Mouse (Mus musculus): Measurements from ENCODE around the gene Agpat1. TPM values are rescaled to one million over a fixed set of nuclear protein-coding genes. Genes with fewer than 3 reads are reported as not detected.

The Agpat1 gene
- polyA plus RNA-seq, 1 experiment, result 330 TPM

GRCm38 (mm10) chr17:34640778-34641601 is 36.9 kb downstream of the Agpat1 start:
- 39% methylated on average over 11 of the region's 11 CpGs for WGBS

GRCm38 (mm10) chr17:34641945-34642344 is 37.9 kb downstream of the Agpat1 start:
- Histone ChIP-seq H3K4me1 (ENCODE audit: control insufficient read depth, insufficient read depth, insufficient read length, low read length) (peaks cover 3% of the 10 kb centered on the region; the same call in 1 of the 2 replicates), H3K27me3 (ENCODE audit: control insufficient read depth, insufficient read depth, low read length) (no peaks in the 10 kb centered on the region), H3K36me3 (ENCODE audit: control insufficient read depth, insufficient read depth, low read length) (no peaks in the 10 kb centered on the region), H3K4me3 (ENCODE audit: low read depth, low read length) (no peak overlapping the region), H3K27ac (ENCODE audit: insufficient read depth, low read depth, low read length) (no peak overlapping the region)
- 75% methylated on average over 3 of the region's 3 CpGs for WGBS
- TF ChIP-seq POLR2A (IDR thresholded peaks at IDR 0.05; ENCODE audit: low read depth, low read length), result no peak
- no peak for TF ChIP-seq CTCF (IDR thresholded peaks at IDR 0.05; ENCODE audit: extremely low read depth, insufficient read length, insufficient replicate concordance, low read depth, low read length)

More at GRCm38 (mm10) chr17:34640778-34641601, 36.9 kb downstream of the Agpat1 start:
- TF ChIP-seq CTCF (IDR thresholded peaks at IDR 0.05; ENCODE audit: extremely low read depth, insufficient read length, insufficient replicate concordance, low read depth, low read length) (no peak), POLR2A (IDR thresholded peaks at IDR 0.05; ENCODE audit: low read depth, low read length) (no peak)
- Histone ChIP-seq H3K4me3 (ENCODE audit: low read depth, low read length) (no peak overlapping the region), H3K27me3 (ENCODE audit: control insufficient read depth, insufficient read depth, low read length) (no peaks in the 10 kb centered on the region), H3K36me3 (ENCODE audit: control insufficient read depth, insufficient read depth, low read length) (no peaks in the 10 kb centered on the region), H3K4me1 (ENCODE audit: control insufficient read depth, insufficient read depth, insufficient read length, low read length) (no peaks in the 10 kb centered on the region; the same call in 1 of the 2 replicates), H3K27ac (ENCODE audit: insufficient read depth, low read depth, low read length) (no peak overlapping the region; the same call in 1 of the 2 replicates)

DNA sequence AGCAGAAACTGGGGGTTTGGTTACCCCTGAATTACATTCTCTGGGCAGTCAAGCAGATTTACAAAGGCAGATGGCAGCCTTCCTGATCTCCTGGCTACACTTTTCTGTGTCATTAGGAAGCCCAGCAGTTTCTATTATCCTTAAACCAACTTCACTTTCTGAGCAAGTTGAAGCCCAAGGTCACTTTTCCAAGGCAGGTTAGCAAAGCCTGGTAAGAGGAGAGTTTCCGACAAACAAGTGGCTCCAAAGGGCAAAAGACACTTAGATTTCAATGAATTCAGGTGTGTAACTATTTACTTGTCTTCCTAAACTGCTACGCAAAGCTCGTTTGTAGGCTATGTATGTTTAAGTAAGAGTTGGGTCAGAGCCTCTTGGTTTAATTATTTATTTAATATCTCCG is 39.3 kb downstream of the Agpat1 start:
- Histone ChIP-seq H3K36me3 (ENCODE audit: control insufficient read depth, insufficient read depth, low read length) (no peaks in the 10 kb centered on the region), H3K4me3 (ENCODE audit: low read depth, low read length) (no peak overlapping the region), H3K27me3 (ENCODE audit: control insufficient read depth, insufficient read depth, low read length) (no peaks in the 10 kb centered on the region), H3K4me1 (ENCODE audit: control insufficient read depth, insufficient read depth, insufficient read length, low read length) (peaks cover 8% of the 10 kb centered on the region; the same call in 1 of the 2 replicates), H3K27ac (ENCODE audit: insufficient read depth, low read depth, low read length) (no peak overlapping the region)
- TF ChIP-seq CTCF (IDR thresholded peaks at IDR 0.05; ENCODE audit: extremely low read depth, insufficient read length, insufficient replicate concordance, low read depth, low read length) (no peak), POLR2A (IDR thresholded peaks at IDR 0.05; ENCODE audit: low read depth, low read length) (no peak)
- 73% methylated on average over 4 of the region's 4 CpGs for whole genome bisulfite sequencing

- TF ChIP-seq POLR2A (IDR thresholded peaks at IDR 0.05; ENCODE audit: low read depth, low read length), result no peak
- TF ChIP-seq CTCF (IDR thresholded peaks at IDR 0.05; ENCODE audit: extremely low read depth, insufficient read length, insufficient replicate concordance, low read depth, low read length), result peak; percentile 9; the same call in 1 of the 2 replicates
- WGBS, result 59% methylated on average over 10 of the region's 10 CpGs
- H3K27me3 ChIP-seq (ENCODE audit: control insufficient read depth, insufficient read depth, low read length), result no peaks in the 10 kb centered on the region
- H3K4me1 ChIP-seq (ENCODE audit: control insufficient read depth, insufficient read depth, insufficient read length, low read length), result peaks cover 8% of the 10 kb centered on the region; the same call in 1 of the 2 replicates
- no peak overlapping the region for H3K27ac ChIP-seq (ENCODE audit: insufficient read depth, low read depth, low read length)
- H3K36me3 ChIP-seq (ENCODE audit: control insufficient read depth, insufficient read depth, low read length), result no peaks in the 10 kb centered on the region
- no peak overlapping the region for H3K4me3 ChIP-seq (ENCODE audit: low read depth, low read length)
These were observed 39.9 kb downstream of the Agpat1 start for GRCm38 (mm10) chr17:34643944-34644343.

GRCm38 (mm10) chr17:34644608-34645007 is 40.5 kb downstream of the Agpat1 start, which contains the start of gene Fkbpl:
Fkbpl (plus strand) TSS chr17:34644764.
- peak within 1 kb of the TSS; percentile 53 for H3K27ac ChIP-seq (ENCODE audit: insufficient read depth, low read depth, low read length)
- no peaks in the 10 kb centered on the region for H3K36me3 ChIP-seq (ENCODE audit: control insufficient read depth, insufficient read depth, low read length)
- WGBS, result under 1% methylated on average over 16 of the region's 16 CpGs
- H3K4me1 ChIP-seq (ENCODE audit: control insufficient read depth, insufficient read depth, insufficient read length, low read length), result peaks cover 8% of the 10 kb centered on the region; the same call in 1 of the 2 replicates
- TF ChIP-seq CTCF (IDR thresholded peaks at IDR 0.05; ENCODE audit: extremely low read depth, insufficient read length, insufficient replicate concordance, low read depth, low read length) (no peak), POLR2A (IDR thresholded peaks at IDR 0.05; ENCODE audit: low read depth, low read length) (peak; percentile 77; the same call in 1 of the 2 replicates)
- peak within 1 kb of the TSS; percentile 65 for H3K4me3 ChIP-seq (ENCODE audit: low read depth, low read length)
- no peaks in the 10 kb centered on the region for H3K27me3 ChIP-seq (ENCODE audit: control insufficient read depth, insufficient read depth, low read length)

DNA sequence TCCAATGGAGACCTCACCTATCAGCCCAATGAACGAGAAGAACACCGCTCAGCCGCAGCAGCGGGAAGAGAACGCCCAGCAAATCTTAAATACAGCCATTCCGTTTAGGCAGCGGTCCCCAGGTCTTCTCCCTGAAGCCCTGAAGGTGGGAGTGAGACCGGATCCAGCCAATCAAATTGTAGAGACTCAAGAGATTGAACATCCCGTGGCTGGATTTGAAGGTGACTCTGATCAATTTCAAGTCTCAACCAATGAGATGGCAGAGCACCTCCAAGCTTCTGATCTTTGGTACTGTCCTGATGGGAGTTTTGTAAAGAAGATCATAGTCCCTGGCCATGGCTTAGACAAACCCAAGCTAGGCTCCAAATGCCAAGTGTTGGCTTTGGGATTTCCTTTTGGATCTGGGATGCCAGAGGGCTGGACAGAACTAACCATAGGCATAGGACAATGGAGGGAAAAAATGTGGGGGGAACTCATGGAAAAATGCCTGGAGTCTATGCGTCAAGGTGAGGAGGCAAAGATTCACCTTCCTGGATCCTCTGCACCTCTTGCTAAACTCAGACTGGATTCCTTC is 41.3 kb downstream of the Agpat1 start:
- TF ChIP-seq POLR2A (IDR thresholded peaks at IDR 0.05; ENCODE audit: low read depth, low read length) (no peak), CTCF (IDR thresholded peaks at IDR 0.05; ENCODE audit: extremely low read depth, insufficient read length, insufficient replicate concordance, low read depth, low read length) (no peak)
- no peak overlapping the region for H3K27ac ChIP-seq (ENCODE audit: insufficient read depth, low read depth, low read length)
- peaks cover 8% of the 10 kb centered on the region; the same call in 1 of the 2 replicates for H3K4me1 ChIP-seq (ENCODE audit: control insufficient read depth, insufficient read depth, insufficient read length, low read length)
- H3K4me3 ChIP-seq (ENCODE audit: low read depth, low read length), result peak overlapping the region; percentile 42
- H3K27me3 ChIP-seq (ENCODE audit: control insufficient read depth, insufficient read depth, low read length), result no peaks in the 10 kb centered on the region
- peaks cover 1% of the 10 kb centered on the region; the same call in 1 of the 2 replicates for H3K36me3 ChIP-seq (ENCODE audit: control insufficient read depth, insufficient read depth, low read length)
- 44% methylated on average over 10 of the region's 10 CpGs for WGBS
